Mouse (Mus musculus) thymus, postnatal 25 days (tissue): ENCODE data around the gene Msln.

Experiments used
- DNase-seq: peaks from one replicate; pipeline ENCODE4 v3.0.0; 2022

Gene Msln

DNA sequence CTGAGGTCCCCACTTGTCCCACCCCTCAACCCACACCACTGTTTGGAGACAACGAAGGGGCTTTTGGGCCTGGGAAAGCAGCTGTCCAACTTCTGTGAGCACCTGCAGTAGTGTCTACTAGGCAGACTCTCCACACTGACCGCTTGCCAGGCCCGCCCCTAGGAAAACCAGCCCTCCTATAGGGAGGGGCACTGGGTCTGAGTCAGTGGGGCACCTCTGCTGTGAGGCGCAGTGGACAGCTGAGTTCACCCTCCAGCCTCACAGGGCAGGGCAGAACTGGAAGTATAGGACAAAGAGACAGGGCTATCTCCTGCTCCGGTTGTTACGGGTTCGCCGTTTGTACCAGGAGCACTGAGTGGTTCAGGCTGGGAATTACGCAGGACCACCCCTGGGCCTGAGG lies at the start of gene Msln:
Gene Msln (minus strand): TSS at position 138 of the 400 bp plus-strand sequence.
- no peak for DNase-seq

DNA sequence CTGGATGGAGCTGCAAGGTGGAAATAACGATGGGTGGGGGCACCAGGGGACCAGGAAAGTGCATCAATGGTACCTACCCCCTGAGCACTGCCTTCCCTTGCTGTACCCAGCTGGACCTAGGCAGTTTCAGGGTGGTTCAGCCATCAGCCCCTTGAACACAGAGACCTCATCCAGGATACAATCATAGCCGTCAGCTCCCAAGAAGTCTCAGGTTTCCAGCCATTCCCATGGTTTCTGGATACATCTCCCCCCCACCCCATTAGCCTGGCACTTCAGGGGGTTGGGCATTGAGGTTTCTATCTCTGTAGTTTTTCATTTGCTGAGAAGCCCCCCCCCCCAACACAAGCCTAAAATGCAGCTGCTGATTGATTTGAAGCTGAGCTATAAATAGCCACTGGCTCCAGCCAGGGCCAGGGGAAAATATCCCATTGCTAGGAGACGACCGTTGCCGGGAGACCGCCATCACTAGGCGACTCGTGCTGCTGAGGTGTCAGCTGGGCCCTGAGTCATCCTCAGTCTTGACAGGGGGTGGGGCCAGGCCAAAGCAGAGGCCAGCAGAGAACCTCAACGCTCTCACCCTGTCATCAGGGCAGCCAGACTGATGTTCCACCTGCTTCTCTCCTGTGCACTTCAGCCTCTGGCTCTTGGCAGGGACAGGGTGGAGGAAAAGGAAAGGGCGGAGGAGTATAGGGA lies 48.8 kb upstream of the Msln start:
- no peak for DNase-seq

DNA sequence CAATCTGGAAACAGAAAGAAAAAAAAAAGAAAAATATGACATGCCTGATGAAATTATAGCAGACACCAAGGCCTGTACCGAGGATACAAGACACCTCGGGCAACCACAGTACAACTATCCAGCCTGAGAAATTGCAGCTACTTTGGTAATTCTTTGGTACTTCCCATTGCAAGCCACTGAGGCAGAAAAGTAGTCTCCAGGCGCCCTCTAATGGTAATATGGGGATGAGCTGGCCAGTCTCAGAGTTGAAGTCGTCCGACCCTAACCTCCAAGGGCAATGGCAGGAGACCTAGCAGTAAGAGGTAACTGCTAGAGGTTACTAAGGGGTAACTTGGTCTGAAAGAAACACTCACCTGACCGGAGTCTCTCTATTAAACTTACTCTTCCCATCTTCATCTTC lies 46.9 kb upstream of the Msln start:
- peak; percentile 77 for DNase-seq

DNA sequence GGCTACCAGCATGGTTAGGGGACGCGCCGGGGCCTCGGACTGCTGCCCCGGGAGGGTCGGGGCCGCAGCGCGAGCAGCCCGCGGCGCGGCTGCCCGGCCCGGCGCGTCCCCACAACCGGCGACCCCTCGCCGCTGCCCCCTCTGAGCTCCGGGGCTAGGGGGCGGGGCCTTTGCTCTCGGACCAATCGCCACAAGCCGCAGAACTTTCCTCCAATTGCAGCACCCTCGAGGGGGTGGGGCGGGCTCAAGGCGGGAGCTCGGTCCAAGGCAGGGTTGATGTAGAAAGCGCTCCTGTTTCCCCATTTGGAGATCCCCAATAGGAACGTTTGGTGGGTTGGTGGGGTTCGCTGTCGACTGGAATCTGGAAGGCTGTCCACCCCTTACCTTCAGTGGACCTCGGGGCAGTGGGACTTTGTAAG lies 42.8 kb upstream of the Msln start, which contains the start of gene Metrn:
Gene Metrn (minus strand): TSS at position 186 of the 419 bp plus-strand sequence.
- peak; percentile 94 for DNase-seq

DNA sequence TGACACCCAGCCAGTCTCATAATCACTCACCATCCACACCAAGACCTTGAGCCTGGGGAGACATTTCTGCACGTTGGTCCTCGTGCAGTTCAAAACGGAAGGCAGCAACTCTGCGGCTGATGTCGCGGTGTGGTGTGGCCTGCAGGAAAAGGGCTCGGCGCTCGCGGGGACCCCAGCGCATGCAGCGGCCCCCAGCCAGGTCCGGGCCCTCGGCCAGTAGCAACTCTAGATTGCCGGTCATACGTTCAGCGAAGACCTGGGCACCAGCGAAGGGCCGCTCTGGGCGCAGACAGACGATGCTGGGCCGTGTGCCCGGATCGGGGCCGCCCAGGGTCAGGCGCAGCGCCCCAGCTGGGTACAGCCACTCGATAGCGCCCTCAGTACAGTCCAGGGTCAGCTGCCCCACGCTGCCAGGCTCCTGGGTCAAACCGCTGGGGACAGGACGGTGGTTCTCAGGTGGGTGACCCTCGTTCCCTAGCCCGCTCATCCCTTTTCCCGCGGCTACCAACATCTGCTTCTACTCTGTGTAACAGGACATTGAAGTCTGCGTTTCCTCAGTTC lies 42.1 kb upstream of the Msln start:
- DNase-seq, result peak; percentile 31

DNA sequence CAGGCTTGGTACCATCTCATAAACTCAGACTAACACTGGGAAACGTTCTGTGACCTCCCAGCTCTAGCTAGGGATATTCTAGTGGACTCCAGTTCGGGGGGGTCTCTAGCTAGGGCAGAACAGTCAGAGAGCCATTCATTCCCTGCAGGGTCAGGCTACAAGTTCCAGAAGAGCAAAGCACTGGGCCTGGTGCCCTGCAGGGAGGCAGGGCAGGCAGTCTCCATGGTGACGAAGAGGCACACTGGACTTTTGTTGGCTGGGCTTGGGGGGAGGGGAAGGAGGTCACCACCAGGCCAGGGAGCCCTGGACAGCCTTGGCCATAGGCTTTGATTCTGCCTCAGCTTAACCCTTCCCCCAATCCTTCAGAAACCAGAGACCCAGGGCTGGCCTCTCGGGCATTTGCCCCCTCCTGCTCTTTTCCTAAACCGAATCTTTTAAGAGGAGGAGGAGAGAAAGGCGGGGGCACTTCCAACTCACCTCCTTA lies 41.5 kb upstream of the Msln start, which contains the start of gene AC134908.4:
Gene AC134908.4 (minus strand): TSS at position 51 of the 484 bp plus-strand sequence.
- no peak for DNase-seq

DNA sequence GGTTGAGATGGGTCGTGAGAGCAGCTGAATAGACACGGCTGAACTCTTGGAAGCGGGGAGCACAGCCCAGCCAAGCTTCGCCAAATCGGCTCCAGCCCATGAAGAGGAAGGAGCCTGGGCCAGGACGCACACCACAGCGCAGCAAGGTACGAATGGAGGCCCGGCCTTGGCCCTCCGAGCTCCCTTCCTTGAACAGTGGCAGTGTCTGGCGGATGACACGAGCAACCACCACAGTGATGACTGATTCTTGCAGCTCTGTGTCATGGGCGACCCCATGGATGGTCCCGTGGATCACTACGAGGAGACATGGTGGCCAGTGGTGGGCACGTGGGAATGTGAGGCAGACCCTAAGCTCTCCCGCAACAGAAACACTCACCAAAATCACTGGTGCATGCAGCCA lies 40.8 kb upstream of the Msln start:
- DNase-seq, result no peak

DNA sequence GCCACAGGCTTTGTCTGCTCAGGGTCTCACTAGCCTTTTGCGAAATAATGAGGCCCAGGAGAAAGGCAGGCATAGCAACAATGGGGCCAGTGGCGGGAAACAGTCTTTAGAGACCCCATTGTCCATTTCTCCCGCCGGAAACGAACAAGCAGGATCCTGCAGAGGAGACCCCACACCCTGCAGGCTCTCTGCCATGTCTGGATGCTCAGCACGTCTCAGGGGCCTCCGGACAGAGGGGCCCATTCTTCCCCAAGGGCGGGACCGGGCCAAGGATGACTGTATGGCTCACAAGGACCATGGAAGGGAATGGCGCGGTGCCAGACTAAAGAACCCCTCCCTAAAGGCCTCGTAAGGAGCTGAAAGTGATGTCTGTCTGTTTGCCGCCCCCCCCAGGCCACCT lies 40.0 kb upstream of the Msln start:
- DNase-seq, result no peak

DNA sequence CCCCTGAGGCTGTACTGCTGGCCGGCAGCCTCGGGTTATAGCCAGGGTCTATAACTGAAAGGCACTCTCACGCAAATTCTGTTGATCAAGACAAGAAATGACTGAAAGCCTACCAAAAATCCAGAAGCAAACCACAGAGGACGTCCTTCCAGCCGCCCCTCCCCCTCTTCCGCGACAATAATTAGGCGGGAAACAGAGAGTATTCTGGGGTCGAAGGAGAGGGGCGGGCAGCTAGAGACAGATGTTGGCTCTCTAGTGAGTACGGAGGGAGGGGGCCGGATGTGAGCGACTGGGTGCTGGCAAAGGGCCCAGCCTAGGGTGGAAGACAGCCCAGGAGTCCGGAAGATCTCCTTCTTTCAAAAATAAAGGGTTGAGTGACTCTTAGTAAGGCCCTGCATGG lies 38.4 kb upstream of the Msln start, which contains the start of gene Fam173a:
Gene Fam173a (minus strand): TSS at position 287 of the 400 bp plus-strand sequence.
- DNase-seq, result peak; percentile 86

DNA sequence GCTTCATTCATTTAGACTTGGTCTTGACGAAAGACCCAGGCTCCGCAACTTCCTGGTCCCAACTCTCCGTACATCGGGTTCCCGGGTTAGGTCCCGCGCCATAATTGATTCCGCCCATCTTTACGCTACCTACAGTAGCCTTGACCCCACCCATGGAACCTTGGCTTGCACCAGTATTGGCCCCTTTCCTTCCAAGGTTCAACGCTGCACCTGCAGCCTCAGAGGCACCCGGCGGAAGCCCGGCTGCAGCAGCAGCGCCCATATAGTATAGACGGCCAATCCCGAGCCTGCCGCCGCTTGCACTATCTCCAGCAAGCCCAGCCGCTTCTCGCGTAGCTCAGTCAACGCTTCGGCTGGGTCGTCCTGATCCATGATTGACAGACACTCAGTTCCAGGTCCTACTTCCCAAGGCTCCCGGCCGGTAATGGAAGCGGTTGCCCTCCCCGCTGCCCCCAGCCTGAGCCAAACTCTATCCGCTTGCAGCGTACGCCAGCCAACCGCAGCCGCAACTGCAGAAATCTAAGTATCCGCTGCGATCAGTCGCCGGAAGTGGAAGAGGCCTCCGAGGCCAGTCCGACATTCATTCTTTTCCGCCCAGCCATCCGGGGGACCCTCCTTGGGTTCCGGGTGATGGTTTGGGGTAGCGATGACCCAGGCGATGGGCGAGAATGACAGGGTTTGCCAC lies 37.8 kb upstream of the Msln start:
- DNase-seq, result peak; percentile 89

DNA sequence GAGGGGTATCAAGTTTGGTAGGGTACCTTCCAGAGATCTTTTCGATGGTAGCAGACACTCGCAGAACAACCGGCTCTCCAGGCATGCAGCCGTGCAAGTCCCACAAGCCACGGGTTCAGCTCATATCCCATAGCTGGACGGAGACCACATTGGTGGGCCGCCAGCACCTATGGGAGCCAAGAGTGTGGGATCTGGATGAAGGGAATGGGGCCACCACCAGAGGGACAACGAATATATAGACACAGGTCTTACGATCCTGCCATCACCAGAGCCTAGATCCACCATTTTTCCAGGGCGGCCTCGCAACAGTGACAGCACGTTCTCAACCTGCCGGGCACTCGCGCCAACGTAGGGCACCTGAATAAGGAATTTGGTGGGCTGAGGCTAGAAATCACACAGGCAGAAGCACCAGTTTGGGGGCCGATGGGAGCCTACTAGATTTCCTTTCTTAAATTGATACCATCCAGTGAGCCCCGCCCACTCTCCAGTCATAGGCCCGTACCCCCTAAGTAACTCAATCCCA lies 37.2 kb upstream of the Msln start:
- DNase-seq, result no peak

DNA sequence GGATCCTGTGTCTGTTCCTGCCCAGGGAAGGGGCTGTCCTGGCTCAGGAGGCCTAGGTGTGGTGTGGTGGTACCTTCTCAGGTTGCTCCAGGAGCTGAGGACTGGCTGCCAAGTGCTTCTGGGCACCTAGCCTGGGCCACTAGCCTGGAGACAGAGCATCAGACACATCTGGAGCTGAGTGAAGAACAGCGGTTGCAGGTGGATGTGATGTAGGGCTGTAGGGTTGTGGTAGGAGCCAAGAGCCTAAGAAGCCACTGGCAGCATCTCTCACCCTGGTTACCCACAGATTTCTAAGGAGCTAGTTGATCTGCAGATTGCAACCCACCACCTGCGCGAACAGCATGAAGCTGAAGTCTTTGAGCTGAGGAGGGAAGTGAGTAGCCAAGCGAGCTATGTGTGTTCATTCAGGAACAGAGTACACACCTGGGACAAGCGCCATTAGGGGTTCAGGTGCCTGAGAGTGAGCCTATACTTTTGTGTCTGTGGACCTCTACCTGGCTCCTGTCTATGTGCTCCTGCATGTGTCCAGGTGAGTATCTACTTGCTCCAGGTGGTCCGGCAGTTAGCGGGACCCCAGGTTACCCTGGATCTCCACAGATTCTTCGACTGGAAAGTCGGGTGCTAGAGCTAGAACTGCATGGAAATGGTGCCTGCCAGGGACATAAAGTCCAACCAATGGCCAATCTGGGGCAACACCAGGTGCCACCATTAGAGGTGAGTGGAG lies 32.8 kb upstream of the Msln start:
- DNase-seq, result no peak

DNA sequence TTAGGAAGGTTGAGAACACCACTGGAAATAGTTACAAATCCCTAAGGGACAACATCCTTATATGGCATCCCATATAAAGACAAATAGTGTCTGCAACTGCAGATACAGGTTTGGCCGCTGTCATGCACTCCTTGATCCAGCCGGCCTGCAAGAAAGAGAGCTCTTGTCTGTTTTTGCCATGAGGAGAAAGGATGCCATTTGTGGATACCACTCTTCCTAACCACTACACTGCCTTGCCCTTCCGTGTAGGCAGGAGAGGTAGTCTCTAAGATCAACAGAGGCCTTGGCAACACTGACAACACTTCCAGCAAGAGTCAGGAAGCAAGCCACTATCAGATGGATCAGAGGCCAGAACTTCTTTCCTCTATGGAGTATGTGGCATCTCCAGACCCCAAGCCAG lies 32.1 kb upstream of the Msln start, which contains the start of gene Ccdc78:
Gene Ccdc78 (plus strand): TSS at position 301 of the 400 bp plus-strand sequence.
- DNase-seq, result no peak

DNA sequence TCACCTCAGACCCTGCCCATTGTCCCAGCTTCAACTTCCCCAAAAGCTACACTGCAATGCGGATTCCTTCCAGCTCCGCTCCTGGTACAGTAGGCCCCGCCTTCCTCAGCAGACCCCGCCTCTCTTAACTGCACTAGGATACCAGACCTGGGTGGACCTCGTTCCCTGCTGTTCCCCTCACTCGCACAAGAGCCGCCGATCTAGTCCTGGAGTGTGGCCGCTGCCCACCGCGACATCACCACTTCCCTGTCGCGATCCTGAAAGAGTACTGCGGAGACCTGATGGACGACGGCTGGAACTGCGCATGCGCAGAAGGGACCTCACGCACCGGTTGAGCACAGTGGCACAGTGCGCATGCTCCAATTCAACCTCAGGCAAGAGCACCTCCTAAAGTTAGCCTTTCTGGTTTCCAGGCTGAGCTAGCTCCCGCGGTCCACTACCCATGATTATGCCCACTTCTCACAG lies 31.1 kb upstream of the Msln start, which contains the start of gene Haghl:
Gene Haghl (minus strand): TSS at position 393 of the 465 bp plus-strand sequence.
- peak; percentile 94 for DNase-seq

DNA sequence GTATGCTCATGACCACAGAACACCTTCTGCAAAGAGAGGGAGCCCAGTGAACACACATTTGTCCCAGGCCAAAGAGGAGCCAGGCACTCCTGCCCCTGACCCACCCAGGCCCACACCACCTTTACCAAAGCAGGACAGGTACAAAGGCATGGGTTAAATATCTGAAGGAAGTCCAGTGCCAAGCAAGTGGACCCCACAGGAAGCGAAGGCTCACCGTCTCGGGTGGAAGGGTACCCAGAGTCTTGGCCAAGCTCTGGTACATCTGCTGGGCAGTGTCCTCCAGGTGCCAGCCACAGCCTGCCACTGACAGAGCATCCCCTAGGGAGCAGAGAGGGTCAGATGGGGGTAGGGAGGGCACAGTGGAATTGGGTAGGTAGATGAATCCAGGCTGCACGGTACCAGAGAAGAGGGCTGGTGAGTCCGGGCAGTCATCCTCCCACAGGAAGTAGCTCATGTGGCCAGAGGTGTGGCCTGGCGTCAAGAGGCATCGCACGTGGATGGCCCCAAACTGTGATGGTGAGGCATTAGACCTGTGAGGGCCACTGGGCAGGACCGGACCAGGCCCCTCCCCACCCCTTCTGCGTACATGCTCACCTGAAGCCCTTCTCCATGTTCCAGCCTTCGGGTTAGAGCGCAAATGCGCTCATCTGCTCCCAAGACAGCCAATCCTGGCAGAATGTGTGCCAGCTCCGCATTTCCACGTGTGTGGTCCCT lies 29.8 kb upstream of the Msln start:
- DNase-seq, result no peak

DNA sequence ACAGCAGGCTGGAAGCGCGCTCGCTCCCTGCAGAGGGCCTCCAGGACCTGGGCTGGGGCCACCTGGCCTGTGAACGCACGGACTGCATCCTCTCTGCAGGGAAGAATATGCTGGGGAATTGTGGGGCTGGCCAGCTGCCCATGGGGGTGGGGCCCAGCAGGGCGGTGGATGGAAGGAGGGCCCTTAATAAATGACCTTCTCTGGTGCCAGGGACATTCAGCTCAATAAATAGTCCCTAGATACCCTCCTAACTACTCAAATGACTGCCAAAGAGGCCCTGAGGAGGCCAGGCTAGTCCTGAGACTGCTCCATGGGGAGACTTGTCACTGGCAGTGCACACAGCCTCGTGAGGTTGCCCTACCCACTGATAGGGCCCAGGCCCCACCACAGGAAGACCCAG lies 28.9 kb upstream of the Msln start:
- no peak for DNase-seq

DNA sequence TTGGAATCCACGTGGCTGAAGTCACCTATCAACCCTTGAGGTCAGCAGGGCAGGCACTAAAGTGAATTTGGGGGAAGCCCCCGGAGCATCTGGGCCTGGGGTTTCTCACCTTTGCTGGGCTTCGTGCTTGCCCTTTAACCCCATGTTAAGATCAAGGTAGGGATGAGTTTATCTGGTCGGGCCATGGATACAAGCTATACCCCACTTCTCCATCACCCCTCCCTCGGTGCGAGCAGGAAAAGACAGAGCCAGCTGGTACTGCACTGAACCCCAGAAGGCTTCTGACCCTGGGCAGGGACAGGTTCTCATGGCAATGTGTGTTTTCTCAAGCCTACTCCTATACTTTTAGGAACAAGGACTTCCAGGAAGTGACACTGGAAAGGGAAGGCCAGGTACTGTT lies 27.2 kb upstream of the Msln start:
- no peak for DNase-seq

DNA sequence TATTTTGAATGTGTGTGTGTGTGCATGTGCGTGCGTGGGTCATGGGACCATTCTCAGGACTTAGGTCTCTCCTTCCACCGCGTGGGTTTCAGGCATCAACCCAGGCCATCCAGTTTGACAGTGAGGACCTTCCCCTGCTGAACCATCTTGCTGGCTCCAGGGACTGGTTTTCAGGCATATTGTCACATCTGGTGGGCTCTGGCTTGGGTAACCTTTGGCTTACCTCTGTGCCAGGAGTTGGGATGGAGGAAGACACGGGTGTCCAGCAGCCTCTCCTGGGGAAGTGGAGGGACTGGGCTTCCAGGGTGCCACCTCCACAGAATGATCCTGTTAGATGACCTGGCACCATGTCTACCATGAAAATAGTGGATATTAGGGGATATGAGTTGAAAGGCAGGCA lies 23.8 kb upstream of the Msln start:
- DNase-seq, result no peak

DNA sequence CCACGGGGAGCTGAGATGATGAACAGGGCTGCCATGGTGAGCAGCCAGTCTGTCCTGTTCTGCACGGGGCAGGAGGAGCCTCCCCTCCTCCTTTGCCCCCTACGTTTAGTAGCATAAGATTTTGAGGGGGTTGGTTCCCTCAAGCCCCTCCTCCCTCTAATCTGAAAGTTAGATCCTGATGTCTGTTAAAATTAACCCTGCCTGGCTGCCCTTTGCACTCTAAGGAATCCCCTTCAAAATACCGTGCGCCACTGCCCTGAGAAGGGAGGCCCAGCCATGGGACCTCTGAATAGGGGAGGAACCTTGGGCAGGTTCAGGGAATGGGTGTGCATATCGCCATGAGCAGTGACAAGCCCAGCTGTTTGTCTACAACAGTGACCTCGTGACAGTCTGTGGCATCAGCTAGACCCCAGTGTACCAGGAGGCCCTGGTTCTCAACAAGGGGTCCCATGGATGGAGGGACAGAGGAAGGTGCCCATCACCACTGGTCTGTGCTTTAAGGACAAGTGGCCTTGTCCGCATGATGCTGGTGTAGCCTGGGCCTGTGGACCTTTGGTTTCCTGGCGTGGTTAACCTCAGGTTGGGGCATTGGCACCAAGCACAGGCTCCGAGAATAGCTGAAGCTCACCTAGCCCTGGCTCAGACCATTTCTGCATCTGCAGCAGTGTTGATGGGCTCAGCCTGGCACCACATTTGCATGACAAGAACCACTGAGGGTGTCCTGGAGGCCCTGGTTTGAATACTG lies 21.3 kb upstream of the Msln start:
- DNase-seq, result no peak

DNA sequence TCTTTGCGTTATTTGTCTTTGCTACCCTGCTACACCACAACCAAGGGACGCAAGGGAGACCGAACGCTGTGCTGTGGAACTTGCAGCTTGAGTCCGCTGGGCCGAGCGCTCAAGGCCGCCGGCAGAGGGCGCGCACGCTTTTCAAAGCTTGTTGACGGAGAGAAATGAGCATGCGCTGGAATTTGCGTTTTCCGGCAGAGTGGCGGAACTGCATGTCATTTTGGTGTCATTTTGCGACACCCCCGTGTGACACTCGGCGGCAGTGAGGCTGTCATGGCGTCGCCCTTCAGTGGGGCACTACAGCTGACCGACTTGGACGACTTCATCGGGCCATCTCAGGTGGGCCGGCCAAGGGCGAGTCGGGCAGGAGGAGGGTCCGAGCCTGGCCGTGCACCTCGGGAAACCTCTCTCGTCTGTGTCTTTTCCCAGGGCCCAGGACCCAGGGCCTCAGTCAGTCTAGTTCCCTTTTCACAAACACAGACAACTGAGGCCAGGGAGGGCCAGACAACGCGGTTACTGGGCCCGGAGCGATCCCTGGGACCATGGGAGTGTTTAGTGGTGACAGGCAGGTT lies 19.5 kb upstream of the Msln start, which contains the start of gene Narfl:
Gene Narfl (plus strand): TSS at position 228 of the 572 bp plus-strand sequence.
- DNase-seq, result peak; percentile 98

DNA sequence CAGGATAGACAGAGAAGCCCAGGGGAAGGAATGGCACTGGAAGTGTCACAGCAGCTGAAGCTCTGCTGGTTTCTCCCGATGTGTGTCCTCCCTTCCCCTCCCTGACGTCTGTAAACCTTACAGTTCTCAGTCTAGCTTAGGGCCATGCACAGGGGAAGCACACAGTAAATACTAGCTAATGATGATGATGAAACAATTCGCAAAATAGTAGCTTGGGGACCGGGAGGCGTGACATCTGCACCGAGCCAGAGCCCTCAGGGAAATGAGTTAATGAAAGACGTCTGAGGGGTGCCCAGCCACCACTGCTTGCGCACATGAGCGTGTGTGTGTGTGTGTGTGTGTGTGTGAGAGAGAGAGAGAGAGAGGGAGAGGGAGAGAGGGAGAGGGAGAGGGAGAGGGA lies 15.2 kb upstream of the Msln start:
- no peak for DNase-seq
